Mouse (Mus musculus): ENCODE measurements around the gene Crnkl1. TPM values are rescaled to one million over a fixed set of nuclear protein-coding genes. Genes with fewer than 3 reads are reported as not detected.

Gene Crnkl1
- total RNA-seq, 2 experiments from 2014 or later: 13.3 to 70.3 TPM

- ATAC-seq (replicated peaks; ENCODE audit: low FRiP score, poor library complexity, severe bottlenecking): no peak
Measured at GRCm38 (mm10) chr2:145881932-145882331, 52.9 kb downstream of the Crnkl1 start.

DNA sequence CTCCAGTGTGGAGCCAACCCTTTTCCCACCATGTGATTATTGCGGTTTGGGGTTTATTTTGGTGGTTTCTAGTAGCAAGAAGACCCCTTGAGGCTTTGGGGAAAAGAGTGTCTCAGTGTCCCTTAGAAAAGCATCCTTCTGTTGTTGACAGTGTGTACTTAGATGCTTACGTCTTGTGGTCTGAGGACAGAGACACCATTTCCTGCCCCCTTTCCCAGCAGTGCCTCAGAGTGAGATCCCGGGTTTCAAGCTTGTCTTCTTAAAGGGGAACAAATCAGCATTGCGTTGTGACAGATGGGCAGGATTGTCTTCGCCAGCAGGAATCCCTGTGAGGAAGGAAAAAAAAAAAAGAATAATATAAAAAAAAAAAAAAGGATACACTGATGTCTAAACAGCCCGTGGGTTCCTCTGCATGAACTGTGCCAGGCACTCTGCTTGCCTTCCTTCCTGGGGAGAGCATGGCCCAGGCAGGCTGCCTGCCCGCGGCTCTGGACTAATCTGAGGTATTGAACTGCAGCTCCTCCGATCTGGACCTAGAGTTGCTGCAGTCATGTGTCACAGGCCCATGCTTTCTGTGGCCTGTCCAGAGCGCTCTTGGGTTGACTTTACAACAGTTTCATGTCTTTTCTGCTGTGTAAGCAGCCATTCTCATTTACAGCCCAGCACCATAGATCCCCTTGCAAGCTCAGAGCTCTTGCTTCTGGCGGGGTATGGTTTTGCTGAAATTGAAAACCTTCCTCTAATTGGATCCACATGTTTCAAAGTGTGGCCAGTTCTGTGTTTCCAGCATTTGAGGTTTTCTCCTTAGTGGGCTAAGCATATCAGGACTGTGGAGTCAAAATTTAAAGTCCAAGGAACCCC lies 53.7 kb downstream of the Crnkl1 start:
- ATAC-seq (replicated peaks; ENCODE audit: low FRiP score, poor library complexity, severe bottlenecking): no peak

- no peak for ATAC-seq (replicated peaks; ENCODE audit: low FRiP score, poor library complexity, severe bottlenecking)
Measured at GRCm38 (mm10) chr2:145877191-145877590, 57.6 kb downstream of the Crnkl1 start.

DNA sequence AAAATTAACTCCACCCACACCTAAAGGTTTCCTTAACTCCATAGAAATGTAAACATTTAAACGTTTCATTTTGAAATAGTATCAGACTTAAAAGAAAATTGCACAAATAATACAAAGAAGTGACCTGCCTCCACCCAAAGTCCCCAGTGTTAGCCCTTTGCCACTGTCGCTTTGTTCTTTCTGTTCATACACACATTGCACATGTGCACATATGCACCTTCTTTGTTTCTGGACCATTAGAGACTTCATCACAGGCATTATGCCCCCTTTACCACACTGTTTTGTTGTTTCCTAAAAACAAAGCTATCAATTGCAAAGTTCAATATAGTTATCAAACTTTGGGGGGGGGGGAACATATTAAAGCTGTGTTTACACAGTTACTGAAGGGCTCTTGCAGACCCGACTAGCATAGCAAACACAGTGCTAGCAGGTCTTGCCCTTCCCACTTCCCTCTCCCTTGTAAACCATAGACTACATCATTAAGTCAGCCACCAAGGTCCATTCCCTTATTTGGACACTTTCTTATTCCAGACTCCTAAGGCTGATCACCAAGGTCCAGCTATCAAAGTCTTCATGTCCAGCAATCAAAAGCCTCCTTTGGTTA lies 59.8 kb downstream of the Crnkl1 start:
- ATAC-seq (replicated peaks; ENCODE audit: low FRiP score, poor library complexity, severe bottlenecking): no peak

DNA sequence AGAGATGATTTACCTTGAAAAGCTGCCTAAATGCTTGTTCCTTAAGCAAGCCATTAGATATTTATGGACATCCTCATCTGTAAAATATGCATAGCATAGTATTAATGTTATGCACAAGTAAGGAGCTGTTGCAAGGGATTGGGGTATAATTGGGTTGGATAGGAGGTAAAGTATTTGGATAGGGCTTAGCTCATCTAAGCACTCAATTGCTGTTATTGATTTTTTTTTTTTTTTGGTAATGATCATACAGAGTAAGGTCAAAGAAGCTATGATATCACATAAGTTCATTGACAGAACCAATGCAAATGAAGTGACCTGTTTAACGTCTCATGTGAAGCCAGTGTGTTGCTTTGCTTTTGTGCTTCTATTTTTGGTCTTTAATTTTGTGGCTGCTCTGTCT lies 60.9 kb downstream of the Crnkl1 start:
- ATAC-seq (replicated peaks; ENCODE audit: low FRiP score, poor library complexity, severe bottlenecking): no peak

- no peak for ATAC-seq (replicated peaks; ENCODE audit: low FRiP score, poor library complexity, severe bottlenecking)
Measured at GRCm38 (mm10) chr2:145872099-145872498, 62.7 kb downstream of the Crnkl1 start.

- ATAC-seq (replicated peaks; ENCODE audit: low FRiP score, poor library complexity, severe bottlenecking): no peak
Measured at GRCm38 (mm10) chr2:145871308-145871707, 63.5 kb downstream of the Crnkl1 start.

Other genes starting within 250 kb of the Crnkl1 start
- 9.2 and 24.0 TPM in 2 replicates for gene Naa20, start 32.9 kb downstream of the Crnkl1 start, total RNA-seq (2015; ENCODE audit: low replicate concordance)
- gene Naa20, start 32.9 kb downstream of the Crnkl1 start, total RNA-seq (2017; ENCODE audit: low replicate concordance): 11.8 and 22.2 TPM in 2 replicates
- gene Cfap61, start 230 bp downstream of the Crnkl1 start, total RNA-seq (2015; ENCODE audit: low replicate concordance): not detected in 2 replicates
- gene Cfap61, start 230 bp downstream of the Crnkl1 start, total RNA-seq (2017; ENCODE audit: low replicate concordance): not detected in 2 replicates

Data from erythroblast, adult 5-6 weeks (primary cell).